Mouse (Mus musculus) midbrain, embryonic 15.5 days (tissue): ENCODE results near the gene Atp10b. TPM values are rescaled to one million over a fixed set of nuclear protein-coding genes. Genes with fewer than 3 reads are reported as not detected.

Source experiments
- ATAC-seq: fragments of 200-750 bp; cut with Nextera tagmentation; replicated peaks from 2 replicates; pipeline ENCODE4 v1.8.0; 2017; ENCODE audit warnings: moderate TSS enrichment
- H3K27ac ChIP-seq: fragments of 300-500 bp; sonication (generic); 2 replicates; pipeline ENCODE4 v1.5.1; 2015; ENCODE audit warnings: mild to moderate bottlenecking, inconsistent platforms
- H3K27me3 ChIP-seq: fragments of 300-500 bp; sonication (generic); replicated peaks from 2 replicates; pipeline ENCODE4 v1.6.1; 2015; ENCODE audit warnings: inconsistent platforms
- H3K36me3 ChIP-seq: fragments of 300-500 bp; sonication (generic); replicated peaks from 2 replicates; pipeline ENCODE4 v1.6.1; 2015; ENCODE audit warnings: inconsistent platforms
- H3K4me1 ChIP-seq: fragments of 300-500 bp; sonication (generic); 2 replicates; pipeline ENCODE4 v1.6.1; 2015; ENCODE audit warnings: inconsistent platforms
- H3K4me2 ChIP-seq: fragments of 300-500 bp; sonication (generic); 2 replicates; pipeline ENCODE4 v1.6.1; 2015; ENCODE audit warnings: inconsistent platforms, mild to moderate bottlenecking, moderate library complexity
- H3K4me3 ChIP-seq: fragments of 300-500 bp; sonication (generic); 2 replicates; pipeline ENCODE4 v1.5.1; 2015; ENCODE audit warnings: mild to moderate bottlenecking, inconsistent platforms
- H3K9ac ChIP-seq: fragments of 300-500 bp; sonication (generic); 2 replicates; pipeline ENCODE4 v1.6.1; 2015; ENCODE audit warnings: mild to moderate bottlenecking, inconsistent platforms
- H3K9me3 ChIP-seq: fragments of 300-500 bp; sonication (generic); 2 replicates; pipeline ENCODE4 v1.6.1; 2016; ENCODE audit warnings: inconsistent platforms
- WGBS: fragments of 180-500 bp; shearing (Covaris S2); methylation state at CpG from one replicate; pipeline ENCODE4 v1.1.7; 2015; ENCODE audit warnings: mixed read lengths; 5-methylcytosine and 5-hydroxymethylcytosine counted together
- polyA plus RNA-seq: library from polyadenylated mRNA; unstranded; fragments of >200 nt; fragmentation: Nextera tagmentation; extraction: Ambion mirVana; gene quantifications from 2 replicates; pipeline ENCODE4 v1.2.1, GENCODE M21; 2015

The Atp10b gene
- polyA plus RNA-seq, 1 experiment from 2014 or later, result 0.15 TPM

- WGBS, result 84% methylated on average over 3 of the region's 3 CpGs
- no peak overlapping the region for H3K27ac ChIP-seq
- no peak overlapping the region for H3K4me2 ChIP-seq
- no peaks in the 10 kb centered on the region for H3K9me3 ChIP-seq
- no peak overlapping the region for H3K9ac ChIP-seq
- no peaks in the 10 kb centered on the region for H3K36me3 ChIP-seq
- H3K4me1 ChIP-seq, result peaks cover 20% of the 10 kb centered on the region
- ATAC-seq, result no peak
- no peak overlapping the region for H3K4me3 ChIP-seq
- no peaks in the 10 kb centered on the region for H3K27me3 ChIP-seq
Measured at GRCm38 (mm10) chr11:43267505-43267904, 117.8 kb downstream of the Atp10b start.

- no peaks in the 10 kb centered on the region for H3K36me3 ChIP-seq
- H3K9ac ChIP-seq, result peak overlapping the region; percentile 25; the same call in 1 of the 2 replicates
- no peaks in the 10 kb centered on the region for H3K9me3 ChIP-seq
- peak overlapping the region; percentile 79 for H3K27ac ChIP-seq
- peak overlapping the region; percentile 37 for H3K4me2 ChIP-seq
- WGBS, result 24% methylated on average over 6 of the region's 6 CpGs
- H3K27me3 ChIP-seq, result no peaks in the 10 kb centered on the region
- peak; percentile 93 for ATAC-seq
- peak overlapping the region; percentile 15 for H3K4me3 ChIP-seq
- H3K4me1 ChIP-seq, result peaks cover 20% of the 10 kb centered on the region
Measured at GRCm38 (mm10) chr11:43269503-43270255, 120.0 kb downstream of the Atp10b start.

GRCm38 (mm10) chr11:43270256-43270806 is 120.7 kb downstream of the Atp10b start:
- ATAC-seq, result peak; percentile 93
- Histone ChIP-seq H3K27me3 (no peaks in the 10 kb centered on the region), H3K4me1 (peaks cover 20% of the 10 kb centered on the region), H3K9ac (peak overlapping the region; percentile 25; the same call in 1 of the 2 replicates), H3K4me2 (peak overlapping the region; percentile 37), H3K27ac (peak overlapping the region; percentile 79), H3K4me3 (peak overlapping the region; percentile 15), H3K9me3 (no peaks in the 10 kb centered on the region), H3K36me3 (no peaks in the 10 kb centered on the region)
- WGBS, result 16% methylated on average over 10 of the region's 10 CpGs

GRCm38 (mm10) chr11:43273896-43274295 is 124.2 kb downstream of the Atp10b start:
- Histone ChIP-seq H3K4me3 (no peak overlapping the region), H3K9ac (no peak overlapping the region), H3K4me1 (peaks cover 20% of the 10 kb centered on the region), H3K27me3 (no peaks in the 10 kb centered on the region), H3K36me3 (no peaks in the 10 kb centered on the region), H3K9me3 (no peaks in the 10 kb centered on the region), H3K4me2 (no peak overlapping the region), H3K27ac (no peak overlapping the region)
- ATAC-seq, result no peak

- Histone ChIP-seq H3K4me2 (no peak overlapping the region), H3K4me3 (no peak overlapping the region), H3K27ac (no peak overlapping the region), H3K36me3 (no peaks in the 10 kb centered on the region), H3K4me1 (no peaks in the 10 kb centered on the region), H3K9me3 (no peaks in the 10 kb centered on the region), H3K27me3 (no peaks in the 10 kb centered on the region), H3K9ac (no peak overlapping the region)
- no peak for ATAC-seq
- WGBS, result 90% methylated on average over 6 of the region's 6 CpGs
Measured at GRCm38 (mm10) chr11:43297584-43297983, 147.9 kb downstream of the Atp10b start.

GRCm38 (mm10) chr11:43311000-43311399 is 161.3 kb downstream of the Atp10b start:
- H3K27me3 ChIP-seq, result no peaks in the 10 kb centered on the region
- no peak overlapping the region for H3K4me3 ChIP-seq
- H3K27ac ChIP-seq, result no peak overlapping the region
- no peaks in the 10 kb centered on the region for H3K4me1 ChIP-seq
- 24% methylated on average over 1 of the region's 1 CpGs for WGBS
- H3K9me3 ChIP-seq, result no peaks in the 10 kb centered on the region
- no peak for ATAC-seq
- no peak overlapping the region for H3K4me2 ChIP-seq
- no peaks in the 10 kb centered on the region for H3K36me3 ChIP-seq
- no peak overlapping the region for H3K9ac ChIP-seq

Other genes with a start within 250 kb of the Atp10b start
- not detected in 2 replicates for gene Gm9972, start 114.1 kb upstream of the Atp10b start, polyA plus RNA-seq